Mouse (Mus musculus): ENCODE measurements around the gene Src.

DNA sequence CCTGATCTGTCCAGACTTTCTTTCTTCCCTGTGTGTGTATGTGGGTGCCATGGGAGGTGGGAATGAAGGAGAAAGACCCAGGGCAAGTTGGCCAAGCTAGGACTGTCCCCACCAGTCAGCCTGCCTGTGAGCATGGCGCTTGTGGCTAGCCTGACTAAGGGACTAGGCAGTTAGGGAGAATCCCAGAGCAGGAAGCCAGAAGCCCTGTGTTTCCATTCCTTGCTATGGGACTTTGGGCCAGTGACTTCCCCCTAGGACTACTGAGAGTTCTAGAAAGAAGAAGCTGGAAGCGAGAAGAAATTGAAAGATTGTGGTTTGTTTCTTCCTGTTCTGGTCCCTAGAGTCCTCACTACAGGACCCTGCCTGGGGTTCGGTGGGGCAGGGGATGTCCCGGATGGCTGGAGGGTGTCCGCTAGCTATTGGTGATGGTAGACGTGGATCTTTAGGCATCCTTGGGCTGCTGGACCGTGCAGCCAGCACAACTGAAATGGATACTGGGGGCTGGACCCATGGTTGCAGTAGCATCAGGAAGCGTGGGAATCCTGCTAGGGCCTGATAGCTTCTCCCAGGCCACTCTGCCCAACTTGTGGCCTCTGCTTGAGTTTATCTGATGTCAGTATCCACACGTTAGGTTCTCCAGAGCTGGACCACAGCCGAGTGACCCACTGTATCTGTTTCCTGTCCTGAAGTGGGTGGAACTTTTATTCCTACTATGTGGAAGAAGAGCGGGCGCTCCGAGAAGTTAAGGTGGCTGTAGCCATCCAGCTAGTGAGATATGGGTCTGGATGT lies 10.3 kb downstream of the Src start:
- no peak for TF ChIP-seq ZNF384 (IDR thresholded peaks at IDR 0.05; ENCODE audit: low read depth, low read length)
- no peak for TF ChIP-seq ZC3H11A (IDR thresholded peaks at IDR 0.05; ENCODE audit: borderline replicate concordance, low read depth, low read length)
- TF ChIP-seq HCFC1 (IDR thresholded peaks at IDR 0.05; ENCODE audit: borderline replicate concordance, insufficient read depth, low read length): no peak
- no peak for TF ChIP-seq MAFK (IDR thresholded peaks at IDR 0.05; ENCODE audit: insufficient read depth, low read depth, low read length)
- TF ChIP-seq CHD2 (IDR thresholded peaks at IDR 0.05; ENCODE audit: low read depth, low read length): no peak
